25 mouse cellular contexts compared by ENCODE assay signal in the genomic region with DNA sequence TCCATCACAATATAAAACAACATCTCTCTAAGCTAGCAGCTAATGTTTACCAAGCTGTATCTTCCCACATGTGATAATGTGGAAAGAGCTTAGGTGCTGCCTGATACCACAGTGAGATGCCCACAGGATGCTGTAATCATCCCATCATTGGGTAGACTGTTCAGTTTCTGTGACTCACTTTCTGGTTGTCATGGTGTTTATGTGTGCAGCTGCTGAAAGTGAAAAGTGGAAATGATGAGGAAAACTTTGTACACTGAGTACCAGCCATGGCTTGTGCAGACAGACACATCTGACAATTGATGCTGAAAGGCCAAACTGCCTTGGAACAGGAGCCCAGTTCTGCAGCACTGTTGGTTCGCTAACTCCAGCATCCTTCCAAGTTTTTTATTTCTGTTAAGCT. TPM values are rescaled to one million over a fixed set of nuclear protein-coding genes. Genes with fewer than 3 reads are reported as not detected.
A peak's percentile ranks its signal among the peaks of the same experiment; 100 is the strongest.
DNase-seq lines count a peak whose midpoint lies in the region; ATAC-seq and TF ChIP-seq lines count a peak whose summit lies in the region.
"Had no signal": no experiment of that assay in that cellular context is flagged by ENCODE, and none has a peak within 500 bp of the region (broad histone marks: within the 10 kb centered on the region; RNA-seq: fewer than 3 reads in every experiment).

No protein-coding gene starts in this region.

- peaks cover 11% of the 10 kb centered on the region for H3K4me1 ChIP-seq in olfactory bulb, adult 2 months (ENCODE audit: control insufficient read depth, insufficient read depth, low read length)
- H3K4me1 ChIP-seq: embryonic facial prominence, embryonic 12.5 days; embryonic facial prominence, embryonic 15.5 days; forebrain, embryonic 15.5 days; heart, embryonic 12.5 days; heart, embryonic 15.5 days; hindbrain, embryonic 10.5 days; hindbrain, embryonic 13.5 days; intestine, embryonic 15.5 days had no signal

- intact Hi-C loops in left cerebral cortex, adult 2 months (cut with DNase I): loop anchor here (10.0 kb wide), 1 partner anchor 315 kb away; no protein-coding TSS in a partner anchor
- intact Hi-C loops in left cerebral cortex, postnatal 14 days (cut with DNase I): no loop called here

- no peak overlapping the region for H3ac ChIP-seq in C2C12 (ENCODE audit: control insufficient read depth, insufficient read length, low read depth)

- DNase-seq in left cerebral cortex, adult 2 months (ENCODE audit: extremely low spot score in 1 of 2, low spot score in 2 of 2): no peak
- no peak for DNase-seq in left cerebral cortex, postnatal 14 days (ENCODE audit: low spot score in 2 of 2)
- DNase-seq in adrenal gland, adult (ENCODE audit: inconsistent age in 2 of 2, low spot score in 1 of 2): no peak
- DNase-seq: adrenal gland, adult 8-10 months; adrenal gland, postnatal 25 days; B cell, adult 2 months; cerebellum, adult 18-20 months; cerebellum, adult 9-11 months; cerebellum, postnatal 25 days; gastrocnemius, postnatal 25 days; heart, postnatal 10 days; heart, postnatal 36 days had no signal

- no peak for TF ChIP-seq POLR2A in olfactory bulb, adult 2 months (IDR thresholded peaks at IDR 0.05; ENCODE audit: insufficient read depth, low read depth, low read length)

- no peak for ATAC-seq in megakaryocyte-erythroid progenitor cell, adult 5-6 weeks (replicated peaks; ENCODE audit: low FRiP score, low TSS enrichment, poor library complexity, severe bottlenecking)
- ATAC-seq: CD4-positive, CD25-positive, alpha-beta regulatory T cell, adult 4 months; forebrain, embryonic 15.5 days; hindbrain, embryonic 16.5 days; intestine, embryonic 15.5 days had no signal

- TF ChIP-seq CTCF in left cerebral cortex, adult 2 months (IDR thresholded peaks at IDR 0.05): no peak
- no peak for TF ChIP-seq CTCF in C2C12 (IDR thresholded peaks at IDR 0.05; ENCODE audit: control insufficient read depth, insufficient read depth, insufficient read length)
- no peak for TF ChIP-seq CTCF in olfactory bulb, adult 2 months (IDR thresholded peaks at IDR 0.05; ENCODE audit: insufficient read depth, low read depth, low read length)

- no peaks in the 10 kb centered on the region for H3K27me3 ChIP-seq in C2C12 (ENCODE audit: control insufficient read depth, insufficient read depth, insufficient read length)
- H3K27me3 ChIP-seq: embryonic facial prominence, embryonic 12.5 days; embryonic facial prominence, embryonic 15.5 days; forebrain, embryonic 15.5 days; heart, embryonic 12.5 days; heart, embryonic 15.5 days; hindbrain, embryonic 13.5 days; intestine, embryonic 15.5 days had no signal

- H3K36me3 ChIP-seq in C2C12 (ENCODE audit: control insufficient read depth, insufficient read depth): no peaks in the 10 kb centered on the region
- H3K36me3 ChIP-seq: embryonic facial prominence, embryonic 12.5 days; embryonic facial prominence, embryonic 15.5 days; forebrain, embryonic 15.5 days; heart, embryonic 12.5 days; hindbrain, embryonic 10.5 days; intestine, embryonic 15.5 days had no signal

- H3K4me3 ChIP-seq in left cerebral cortex, adult 2 months: no peak overlapping the region
- no peak overlapping the region for H3K4me3 ChIP-seq in C2C12 (ENCODE audit: insufficient read depth, poor library complexity, severe bottlenecking)
- H3K4me3 ChIP-seq in olfactory bulb, adult 2 months (ENCODE audit: insufficient read depth, low read depth, low read length): no peak overlapping the region
- H3K4me3 ChIP-seq: embryonic facial prominence, embryonic 12.5 days; embryonic facial prominence, embryonic 15.5 days; forebrain, embryonic 15.5 days; heart, embryonic 12.5 days; heart, embryonic 15.5 days; hindbrain, embryonic 10.5 days; hindbrain, embryonic 13.5 days; intestine, embryonic 15.5 days had no signal

- H3K27ac ChIP-seq in left cerebral cortex, adult 2 months: peak overlapping the region; percentile 47; the same call in 1 of the 2 replicates
- H3K27ac ChIP-seq in olfactory bulb, adult 2 months (ENCODE audit: insufficient read depth, low read depth, low read length): 0 out of 2 replicates have a peak overlapping the region, but pooled peaks have one; percentile 48
- H3K27ac ChIP-seq: embryonic facial prominence, embryonic 12.5 days; embryonic facial prominence, embryonic 15.5 days; forebrain, embryonic 15.5 days; heart, embryonic 15.5 days; hindbrain, embryonic 10.5 days; hindbrain, embryonic 13.5 days; intestine, embryonic 15.5 days had no signal

- no peaks in the 10 kb centered on the region for H3K79me2 ChIP-seq in C2C12 (ENCODE audit: control insufficient read depth, insufficient read depth)

- WGBS in olfactory bulb, adult 2 months: 87% methylated on average over 1 of the region's 1 CpGs

- no peaks in the 10 kb centered on the region for H3K79me3 ChIP-seq in C2C12 (ENCODE audit: low read depth)

TF ChIP-seq in C2C12, 6 proteins besides CTCF, POLR2A, EP300 and RAD21:
- peak; percentile 45 for TF ChIP-seq MYOD1 (IDR thresholded peaks at IDR 0.05; ENCODE audit: control insufficient read depth, insufficient read length, low read depth)
- no peak for TF ChIP-seq USF1 (IDR thresholded peaks at IDR 0.05; ENCODE audit: low read depth)

RNA-seq across cellular contexts. Expression of a gene that starts 27.1 kb away (rescaled TPM):
- 10 to 100 TPM; 72.1 to 81.3 TPM for total RNA-seq in left cerebral cortex, adult 2 months (2021)
- total RNA-seq in left cerebral cortex, postnatal 14 days (2021): 10 to 100 TPM; 73.5 to 76.9 TPM
- polyA plus RNA-seq in C2C12 (2012; fragmentation: generic; extraction: Trizol): 49.4 TPM
- not detected in 2 replicates for polyA plus RNA-seq in olfactory bulb, adult 2 months (2012; ENCODE audit: insufficient read depth, insufficient read length, low replicate concordance, missing spikeins)
- total RNA-seq in megakaryocyte-erythroid progenitor cell, adult 5-6 weeks (2014; fragmentation: Nextera tagmentation): 72.8 and 125 TPM in 2 replicates
- 143 and 148 TPM in 2 replicates for total RNA-seq in megakaryocyte-erythroid progenitor cell, adult 5-6 weeks (2017)
